Mouse (Mus musculus) myocyte (in vitro differentiated cells): ENCODE data around the gene Crybg1.

Experiments
- E2F4 ChIP-seq: IDR thresholded peaks from one replicate; pipeline ENCODE4 v1.6.1; 2011; ENCODE audit warnings: mild to moderate bottlenecking, control low read depth, moderate library complexity; ENCODE audit not compliant: insufficient read depth
- MYOG ChIP-seq, 3 experiments: IDR thresholded peaks; one replicate each; pipeline ENCODE4 v1.6.1; 2011; ENCODE audit warnings: control low read depth in 2 of 3, low read depth in 2 of 3, mild to moderate bottlenecking in 2 of 3; ENCODE audit not compliant: insufficient read length in 2 of 3, control insufficient read depth in 1 of 3, insufficient read depth in 1 of 3
- POLR2A ChIP-seq: IDR thresholded peaks from one replicate; pipeline ENCODE4 v1.6.1; 2011; ENCODE audit warnings: low read depth, mild to moderate bottlenecking, control low read depth, moderate library complexity; ENCODE audit not compliant: insufficient read length
- POLR2AphosphoS2 ChIP-seq: IDR thresholded peaks from one replicate; pipeline ENCODE4 v1.6.1; 2011; ENCODE audit warnings: low read depth, control low read depth; ENCODE audit not compliant: insufficient read length

GRCm38 (mm10) chr10:44029566-44029965 lies 119.1 kb downstream of the Crybg1 start:
- TF ChIP-seq POLR2A = no peak
- TF ChIP-seq E2F4 = no peak
- peak in 1 of 3 experiments; percentile 12 for TF ChIP-seq MYOG (IDR thresholded peaks at IDR 0.05; ENCODE audit: control insufficient read depth in 1 of 3, insufficient read depth in 1 of 3, insufficient read length in 2 of 3, low read depth in 2 of 3)
- no peak for TF ChIP-seq POLR2AphosphoS2
